Mouse (Mus musculus) midbrain, embryonic 12.5 days (tissue): Measurements from ENCODE around the gene Trappc5. TPM values are rescaled to one million over a fixed set of nuclear protein-coding genes. Genes with fewer than 3 reads are reported as not detected.

Experiments
- ATAC-seq: fragments of 200-750 bp; cut with Nextera tagmentation; 2 replicates; pipeline ENCODE4 v1.8.0; 2017; ENCODE audit warnings: low read depth, moderate TSS enrichment, moderate library complexity; ENCODE audit not compliant: low FRiP score
- H3K27ac ChIP-seq: fragments of 300-500 bp; sonication (generic); replicated peaks from 2 replicates; pipeline ENCODE4 v1.5.1; 2016; ENCODE audit warnings: mild to moderate bottlenecking
- H3K27me3 ChIP-seq: fragments of 300-500 bp; sonication (generic); 2 replicates; pipeline ENCODE4 v1.6.1; 2016; ENCODE audit warnings: mild to moderate bottlenecking
- H3K36me3 ChIP-seq: fragments of 300-500 bp; sonication (generic); 2 replicates; pipeline ENCODE4 v1.6.1; 2016
- H3K4me1 ChIP-seq: fragments of 300-500 bp; sonication (generic); 2 replicates; pipeline ENCODE4 v1.6.1; 2016
- H3K4me2 ChIP-seq: fragments of 300-500 bp; sonication (generic); replicated peaks from 2 replicates; pipeline ENCODE4 v1.6.1; 2016; ENCODE audit warnings: mild to moderate bottlenecking, moderate library complexity
- H3K4me3 ChIP-seq: fragments of 300-500 bp; sonication (generic); 2 replicates; pipeline ENCODE4 v1.5.1; 2016; ENCODE audit warnings: mild to moderate bottlenecking
- H3K9ac ChIP-seq: fragments of 300-500 bp; sonication (generic); replicated peaks from 2 replicates; pipeline ENCODE4 v1.6.1; 2016; ENCODE audit warnings: mild to moderate bottlenecking, moderate library complexity
- H3K9me3 ChIP-seq: fragments of 300-500 bp; sonication (generic); 2 replicates; pipeline ENCODE4 v1.6.1; 2016; ENCODE audit warnings: mild to moderate bottlenecking
- WGBS: fragments of 180-500 bp; shearing (Covaris S2); methylation state at CpG from one replicate; pipeline ENCODE4 v1.1.7; 2016; 5-methylcytosine and 5-hydroxymethylcytosine counted together
- polyA plus RNA-seq: library from polyadenylated mRNA; unstranded; fragments of >200 nt; fragmentation: Nextera tagmentation; extraction: Ambion mirVana; gene quantifications from 2 replicates; pipeline ENCODE4 v1.2.1, GENCODE M21; 2016

The Trappc5 gene
- polyA plus RNA-seq, 1 experiment from 2014 or later: 46.6 TPM

GRCm38 (mm10) chr8:3654726-3655508 lies 21.2 kb upstream of the Trappc5 start:
- H3K4me3 ChIP-seq: no peak overlapping the region
- H3K27ac ChIP-seq: no peak overlapping the region
- H3K36me3 ChIP-seq: no peaks in the 10 kb centered on the region
- ATAC-seq: no peak
- H3K9me3 ChIP-seq: no peaks in the 10 kb centered on the region
- 77% methylated on average over 11 of the region's 11 CpGs for WGBS
- H3K4me2 ChIP-seq: no peak overlapping the region
- H3K4me1 ChIP-seq: peaks cover 8% of the 10 kb centered on the region
- no peak overlapping the region for H3K9ac ChIP-seq
- H3K27me3 ChIP-seq: no peaks in the 10 kb centered on the region

- H3K4me2 ChIP-seq: no peak within 1 kb of the TSS
Observed at GRCm38 (mm10) chr8:3655526-3655925, 20.6 kb upstream of the Trappc5 start, which contains the start of gene Retn. Retn (plus strand) TSS chr8:3655770.

DNA sequence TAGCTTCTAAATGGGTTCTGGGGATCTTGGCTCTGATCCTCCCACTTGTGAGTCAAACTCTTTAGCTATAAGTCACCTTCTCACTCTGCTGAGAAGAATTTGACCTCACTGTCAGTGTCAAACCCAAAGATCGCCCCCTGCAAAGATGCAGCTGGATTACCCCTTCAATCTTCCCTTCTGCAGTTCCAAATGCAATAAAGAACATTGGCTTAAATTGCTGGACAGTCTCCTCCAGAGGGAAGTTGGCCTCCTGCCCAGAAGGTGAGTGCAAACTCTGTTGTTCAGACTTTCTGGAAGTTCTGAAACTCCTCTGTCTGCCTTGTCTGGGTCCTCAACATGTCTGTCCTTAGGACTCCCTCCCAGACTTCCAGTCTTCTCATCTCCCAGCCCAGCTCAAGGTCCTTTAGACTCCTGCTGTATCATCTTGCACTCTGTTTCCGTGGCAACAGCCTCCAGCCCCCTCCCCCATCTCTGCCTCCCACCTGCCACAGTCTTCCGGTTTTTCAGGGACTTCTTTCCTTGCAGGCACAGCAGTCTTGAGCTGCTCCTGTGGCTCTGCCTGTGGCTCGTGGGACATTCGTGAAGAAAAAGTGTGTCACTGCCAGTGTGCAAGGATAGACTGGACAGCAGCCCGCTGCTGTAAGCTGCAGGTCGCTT lies 19.2 kb upstream of the Trappc5 start:
- ATAC-seq: peak; percentile 72
- Histone ChIP-seq H3K27ac (no peak overlapping the region), H3K27me3 (no peaks in the 10 kb centered on the region), H3K4me1 (peaks cover 8% of the 10 kb centered on the region), H3K4me2 (peak overlapping the region; percentile 42), H3K9ac (peak overlapping the region; percentile 41), H3K9me3 (no peaks in the 10 kb centered on the region), H3K4me3 (peak overlapping the region; percentile 18), H3K36me3 (no peaks in the 10 kb centered on the region)
- 21% methylated on average over 7 of the region's 7 CpGs for WGBS

More at GRCm38 (mm10) chr8:3655526-3655925, 20.6 kb upstream of the Trappc5 start, which contains the start of gene Retn:
- H3K27me3 ChIP-seq: no peaks in the 10 kb centered on the region
- no peak for ATAC-seq
- H3K4me1 ChIP-seq: peaks cover 8% of the 10 kb centered on the region
- H3K36me3 ChIP-seq: no peaks in the 10 kb centered on the region
- H3K27ac ChIP-seq: no peak within 1 kb of the TSS
- no peaks in the 10 kb centered on the region for H3K9me3 ChIP-seq
- no peak within 1 kb of the TSS for H3K9ac ChIP-seq
- no peak within 1 kb of the TSS for H3K4me3 ChIP-seq
- WGBS: 69% methylated on average over 3 of the region's 3 CpGs

GRCm38 (mm10) chr8:3660889-3661288 lies 15.2 kb upstream of the Trappc5 start:
- H3K4me2 ChIP-seq: no peak overlapping the region
- WGBS: 86% methylated on average over 8 of the region's 8 CpGs
- H3K36me3 ChIP-seq: no peaks in the 10 kb centered on the region
- no peak overlapping the region for H3K4me3 ChIP-seq
- H3K27me3 ChIP-seq: no peaks in the 10 kb centered on the region
- no peak for ATAC-seq
- no peak overlapping the region for H3K27ac ChIP-seq
- no peak overlapping the region for H3K9ac ChIP-seq
- H3K4me1 ChIP-seq: peaks cover 8% of the 10 kb centered on the region
- H3K9me3 ChIP-seq: no peaks in the 10 kb centered on the region

- ATAC-seq: no peak
- H3K9me3 ChIP-seq: no peaks in the 10 kb centered on the region
- 65% methylated on average over 5 of the region's 5 CpGs for WGBS
- no peak overlapping the region for H3K4me3 ChIP-seq
- H3K9ac ChIP-seq: no peak overlapping the region
- H3K36me3 ChIP-seq: no peaks in the 10 kb centered on the region
- H3K27ac ChIP-seq: no peak overlapping the region
- no peaks in the 10 kb centered on the region for H3K27me3 ChIP-seq
- H3K4me2 ChIP-seq: no peak overlapping the region
- no peaks in the 10 kb centered on the region for H3K4me1 ChIP-seq
Observed at GRCm38 (mm10) chr8:3664405-3664804, 11.7 kb upstream of the Trappc5 start.

GRCm38 (mm10) chr8:3665507-3665906 lies 10.6 kb upstream of the Trappc5 start, which contains the start of gene Mcemp1:
Mcemp1 (plus strand) TSS chr8:3665754.
- H3K9me3 ChIP-seq: no peaks in the 10 kb centered on the region
- WGBS: 78% methylated on average over 6 of the region's 6 CpGs
- H3K36me3 ChIP-seq: no peaks in the 10 kb centered on the region
- no peaks in the 10 kb centered on the region for H3K4me1 ChIP-seq
- ATAC-seq: no peak
- no peak within 1 kb of the TSS for H3K4me2 ChIP-seq
- no peak within 1 kb of the TSS for H3K27ac ChIP-seq
- no peak within 1 kb of the TSS for H3K4me3 ChIP-seq
- H3K9ac ChIP-seq: no peak within 1 kb of the TSS
- no peaks in the 10 kb centered on the region for H3K27me3 ChIP-seq

DNA sequence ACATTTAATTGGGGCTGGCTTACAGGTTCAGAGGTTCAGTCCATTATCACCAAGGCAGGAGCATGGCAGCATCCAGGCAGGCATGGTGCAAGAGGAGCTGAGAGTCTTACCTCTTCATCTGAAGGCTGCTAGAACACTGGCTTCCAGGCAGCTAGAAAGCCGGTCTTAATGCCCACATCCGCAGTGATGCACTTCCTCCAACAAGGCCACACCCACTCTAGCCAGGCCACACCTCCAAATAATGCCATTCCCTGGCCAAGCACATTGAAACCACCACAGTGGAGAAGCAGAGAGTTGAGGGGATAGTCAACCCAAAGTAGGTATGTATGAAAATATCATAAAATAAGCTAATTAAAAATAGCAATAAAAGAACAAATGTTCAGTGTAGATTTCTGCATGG lies 5.7 kb upstream of the Trappc5 start:
- H3K36me3 ChIP-seq: no peaks in the 10 kb centered on the region
- no peaks in the 10 kb centered on the region for H3K9me3 ChIP-seq
- H3K4me3 ChIP-seq: no peak overlapping the region
- peaks cover 5% of the 10 kb centered on the region; the same call in 1 of the 2 replicates for H3K4me1 ChIP-seq
- 85% methylated on average over 2 of the region's 2 CpGs for WGBS
- H3K27me3 ChIP-seq: no peaks in the 10 kb centered on the region
- no peak overlapping the region for H3K9ac ChIP-seq
- no peak for ATAC-seq
- H3K27ac ChIP-seq: no peak overlapping the region
- H3K4me2 ChIP-seq: no peak overlapping the region

DNA sequence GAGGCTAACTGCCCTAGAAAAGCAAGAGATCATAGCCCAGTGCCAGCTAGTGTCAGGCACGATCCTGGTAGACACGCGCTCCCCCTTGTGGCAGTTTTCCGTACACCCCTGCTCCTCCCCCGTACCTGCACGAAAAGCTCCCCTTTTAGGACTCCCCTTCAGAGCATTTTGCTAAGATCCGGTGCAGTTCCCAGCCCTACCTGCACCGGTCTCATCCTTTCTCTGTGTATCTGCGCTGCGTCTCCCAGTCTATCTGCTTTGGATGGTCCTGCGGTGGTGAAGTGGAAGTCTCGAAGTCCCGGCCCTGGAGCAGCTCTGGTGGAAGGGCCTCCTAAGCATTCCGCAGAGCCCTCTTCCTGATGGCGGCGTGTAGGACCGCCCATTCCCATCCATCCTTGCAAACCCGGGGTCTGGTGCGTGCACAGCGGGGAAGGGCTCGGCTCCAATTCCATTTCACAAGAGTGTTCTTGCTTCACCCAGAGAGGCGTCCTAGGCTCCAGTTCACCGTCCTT lies 4.1 kb upstream of the Trappc5 start, which contains the start of gene Fcor:
Gene Fcor (minus strand): TSS at position 383 of the 512 bp plus-strand sequence.
- WGBS: under 1% methylated on average over 23 of the region's 23 CpGs
- H3K4me3 ChIP-seq: peak within 1 kb of the TSS; percentile 51
- no peaks in the 10 kb centered on the region for H3K9me3 ChIP-seq
- H3K27ac ChIP-seq: peak within 1 kb of the TSS; percentile 63
- H3K4me1 ChIP-seq: peaks cover 6% of the 10 kb centered on the region; the same call in 1 of the 2 replicates
- no peaks in the 10 kb centered on the region for H3K27me3 ChIP-seq
- H3K4me2 ChIP-seq: peak within 1 kb of the TSS; percentile 63
- peak; percentile 81 for ATAC-seq
- no peaks in the 10 kb centered on the region for H3K36me3 ChIP-seq
- H3K9ac ChIP-seq: peak within 1 kb of the TSS; percentile 66

DNA sequence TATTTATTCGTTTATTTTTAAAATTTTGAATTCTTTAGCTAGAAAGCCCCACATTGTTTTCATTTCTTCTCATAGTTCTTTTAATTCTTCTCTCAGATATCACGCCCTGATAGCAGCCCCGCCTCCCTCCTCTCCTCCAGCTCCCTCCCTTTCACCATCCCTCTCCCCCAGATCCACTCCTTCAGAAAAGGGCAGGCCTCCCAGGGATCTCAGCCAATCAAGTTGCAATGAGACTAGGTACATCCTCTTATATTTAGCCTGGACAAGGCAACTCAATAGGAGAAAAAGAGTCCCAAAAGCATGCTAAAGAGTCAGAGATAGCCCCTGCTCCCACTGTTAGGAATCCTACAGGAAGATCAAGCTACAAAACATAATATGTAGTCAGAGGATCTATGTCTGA lies 1.4 kb upstream of the Trappc5 start:
- Histone ChIP-seq H3K4me3 (no peak overlapping the region), H3K36me3 (peaks cover 11% of the 10 kb centered on the region), H3K4me1 (peaks cover 17% of the 10 kb centered on the region), H3K9me3 (no peaks in the 10 kb centered on the region), H3K9ac (no peak overlapping the region), H3K27ac (no peak overlapping the region), H3K27me3 (no peaks in the 10 kb centered on the region), H3K4me2 (no peak overlapping the region)
- no peak for ATAC-seq
- 51% methylated on average over 3 of the region's 3 CpGs for WGBS

DNA sequence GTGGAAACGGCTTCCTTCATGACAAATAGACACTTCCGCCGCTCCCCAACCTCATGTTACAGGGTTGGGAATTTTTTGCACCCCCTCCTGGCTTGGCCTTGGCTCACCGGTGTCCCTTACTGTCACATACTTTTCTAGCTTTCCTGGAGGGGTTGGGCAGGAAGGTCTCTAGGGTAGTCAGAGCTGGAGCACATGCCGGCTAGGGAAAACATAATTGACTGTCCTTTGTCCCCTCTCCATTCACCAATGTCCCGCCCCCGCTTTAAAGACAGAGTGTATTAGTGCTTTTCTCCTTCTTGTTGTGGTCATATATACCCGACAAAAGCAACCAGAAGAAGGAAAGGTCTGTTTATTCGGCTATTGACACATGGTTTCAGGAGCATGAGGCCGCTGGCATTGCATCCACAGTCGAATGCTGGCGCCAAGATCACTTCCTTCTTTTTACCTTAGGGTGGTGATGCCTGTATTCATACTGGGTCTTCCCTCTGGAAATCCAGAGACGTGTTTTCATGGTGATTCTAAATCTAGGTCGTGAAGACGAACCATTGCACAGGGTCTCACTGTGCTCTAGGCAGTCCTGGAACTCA lies 987 bp downstream of the Trappc5 start:
- no peaks in the 10 kb centered on the region for H3K27me3 ChIP-seq
- peak overlapping the region; percentile 85 for H3K4me2 ChIP-seq
- peaks cover 17% of the 10 kb centered on the region for H3K4me1 ChIP-seq
- 6% methylated on average over 15 of the region's 15 CpGs for WGBS
- no peaks in the 10 kb centered on the region for H3K9me3 ChIP-seq
- peaks cover 32% of the 10 kb centered on the region for H3K36me3 ChIP-seq
- H3K27ac ChIP-seq: peak overlapping the region; percentile 86
- ATAC-seq: peak; percentile 7; the same call in 1 of the 2 replicates
- H3K9ac ChIP-seq: peak overlapping the region; percentile 85
- peak overlapping the region; percentile 68 for H3K4me3 ChIP-seq

- no peak for ATAC-seq
- Histone ChIP-seq H3K27me3 (no peaks in the 10 kb centered on the region), H3K4me3 (no peak overlapping the region), H3K4me1 (peaks cover 12% of the 10 kb centered on the region), H3K9ac (no peak overlapping the region), H3K36me3 (peaks cover 42% of the 10 kb centered on the region), H3K4me2 (no peak overlapping the region), H3K27ac (no peak overlapping the region), H3K9me3 (no peaks in the 10 kb centered on the region)
- 95% methylated on average over 23 of the region's 23 CpGs for WGBS
Observed at GRCm38 (mm10) chr8:3678831-3679230, 2.7 kb downstream of the Trappc5 start.

DNA sequence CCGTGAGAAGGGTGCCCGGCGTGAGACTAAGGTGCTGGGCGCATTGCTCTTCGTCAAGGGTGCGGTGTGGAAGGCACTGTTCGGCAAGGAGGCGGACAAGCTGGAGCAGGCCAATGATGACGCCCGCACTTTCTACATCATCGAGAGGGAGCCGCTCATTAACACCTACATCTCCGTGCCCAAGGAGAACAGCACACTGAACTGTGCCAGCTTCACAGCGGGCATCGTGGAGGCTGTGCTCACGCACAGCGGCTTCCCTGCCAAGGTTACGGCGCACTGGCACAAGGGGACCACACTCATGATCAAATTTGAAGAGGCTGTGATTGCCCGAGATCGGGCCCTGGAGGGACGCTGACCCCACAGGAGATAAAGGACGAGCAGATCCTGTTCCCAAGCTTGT lies 3.1 kb downstream of the Trappc5 start:
- Histone ChIP-seq H3K4me2 (no peak overlapping the region), H3K4me1 (peaks cover 12% of the 10 kb centered on the region), H3K27ac (no peak overlapping the region), H3K4me3 (no peak overlapping the region), H3K9me3 (no peaks in the 10 kb centered on the region), H3K36me3 (peaks cover 42% of the 10 kb centered on the region), H3K9ac (no peak overlapping the region), H3K27me3 (no peaks in the 10 kb centered on the region)
- WGBS: 96% methylated on average over 23 of the region's 23 CpGs
- no peak for ATAC-seq
